Mouse (Mus musculus) adrenal gland, adult 18-20 months (tissue): Measurements from ENCODE around the gene Snx8. TPM values are rescaled to one million over a fixed set of nuclear protein-coding genes. Genes with fewer than 3 reads are reported as not detected.

Source experiments
- DNase-seq, 2 experiments: peaks; one replicate each; pipeline ENCODE4 v3.0.0; 2021 to 2022; ENCODE audit warnings: low spot score in 2 of 2
- total RNA-seq, 2 experiments: library from RNA; stranded (reverse); gene quantifications; 1 replicate in 1 of 2; 2 replicates in 1 of 2; pipeline ENCODE4 v1.2.3; 2021

Gene Snx8
- total RNA-seq, 2 experiments from 2014 or later = 13.8 to 13.9 TPM

- DNase-seq = no peak
These were observed 39.2 kb downstream of the Snx8 start for GRCm38 (mm10) chr5:140349882-140350281.

DNA sequence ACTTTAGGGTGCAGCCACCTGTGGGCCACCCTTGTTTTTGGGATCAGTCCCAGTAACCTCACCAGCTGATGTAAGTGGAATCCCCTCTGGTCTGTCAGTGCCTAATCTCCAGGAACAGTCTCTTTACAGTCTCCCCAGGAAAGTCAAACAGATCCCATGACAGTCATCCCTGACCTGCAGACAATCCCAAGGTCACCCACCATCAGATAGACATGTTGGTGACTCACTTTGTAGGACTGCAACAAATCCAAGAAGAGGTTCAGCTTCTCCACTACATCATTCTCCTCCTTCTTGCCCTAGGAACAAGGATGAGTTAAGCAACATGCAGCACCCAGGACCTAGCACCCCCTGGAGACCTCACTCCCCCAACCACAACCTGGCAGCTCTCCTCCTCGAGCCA, 43.0 kb downstream of the Snx8 start:
- DNase-seq = no peak

- DNase-seq = no peak
These were observed 43.8 kb downstream of the Snx8 start for GRCm38 (mm10) chr5:140345244-140345643.

GRCm38 (mm10) chr5:140342880-140343279, 46.2 kb downstream of the Snx8 start:
- no peak for DNase-seq

DNA sequence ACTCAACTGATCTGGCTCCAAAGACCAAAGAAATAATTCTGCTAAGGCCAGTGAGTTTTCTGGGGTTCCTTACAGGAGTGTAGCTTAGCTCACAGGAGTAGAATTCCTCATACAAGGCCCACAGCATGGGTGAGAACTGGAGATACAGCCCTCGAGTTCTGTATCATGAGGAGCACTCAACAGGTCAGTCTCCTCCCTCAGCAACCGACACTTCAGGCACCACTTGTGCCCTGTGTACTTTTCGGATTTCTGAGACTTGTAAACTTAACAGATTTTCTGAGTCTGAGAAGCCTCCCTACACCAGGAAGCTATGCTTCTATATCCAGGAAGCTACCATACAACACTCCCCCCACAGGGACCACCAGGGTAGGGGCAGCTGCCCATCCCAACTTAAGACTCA, 49.2 kb downstream of the Snx8 start:
- no peak for DNase-seq

DNA sequence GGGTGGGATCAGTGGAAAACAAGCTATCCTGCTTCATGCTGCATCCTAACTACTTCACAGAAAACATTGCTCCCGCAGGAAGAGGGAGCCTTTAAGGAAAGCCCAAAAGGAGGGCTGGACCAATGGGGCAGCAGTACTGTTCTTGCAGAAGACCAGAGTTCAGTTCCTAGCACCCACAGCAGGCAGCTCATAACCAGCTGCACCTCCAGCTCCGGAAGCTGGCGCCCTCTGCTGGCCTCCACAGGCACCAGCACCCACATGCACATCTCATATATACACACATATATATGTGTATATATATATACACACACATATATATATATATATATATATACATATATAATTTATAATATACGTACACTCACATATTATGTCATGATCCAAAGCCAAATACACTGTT, 50.3 kb downstream of the Snx8 start:
- no peak for DNase-seq

DNA sequence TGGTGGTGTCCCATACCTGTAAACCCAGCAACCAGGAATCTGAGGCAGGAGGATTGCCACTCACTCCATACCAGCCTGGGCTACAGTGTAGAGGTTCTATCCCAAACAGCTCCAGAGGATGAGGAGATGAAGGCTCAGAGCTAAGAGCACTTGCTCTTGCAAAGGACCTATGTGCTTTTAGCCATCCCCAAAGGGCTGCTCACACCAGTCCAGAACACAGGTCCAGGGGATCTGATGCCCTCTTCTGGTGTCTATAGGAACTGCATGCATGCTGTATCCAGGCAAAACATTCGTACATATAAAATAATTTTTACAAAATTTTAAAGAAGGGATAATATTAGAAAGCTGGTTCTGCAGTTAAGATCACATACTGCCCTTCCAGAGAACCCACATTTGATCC, 52.4 kb downstream of the Snx8 start:
- peak; percentile 40 for DNase-seq

GRCm38 (mm10) chr5:140333631-140334030, 55.4 kb downstream of the Snx8 start:
- DNase-seq = no peak

GRCm38 (mm10) chr5:140332519-140332918, 56.5 kb downstream of the Snx8 start:
- DNase-seq = no peak

- DNase-seq = peak; percentile 82 to 88
These were observed 57.2 kb downstream of the Snx8 start, which contains the start of gene Mrm2 for GRCm38 (mm10) chr5:140331615-140332512. TSS of gene Mrm2 (minus strand) at chr5:140331898.

DNA sequence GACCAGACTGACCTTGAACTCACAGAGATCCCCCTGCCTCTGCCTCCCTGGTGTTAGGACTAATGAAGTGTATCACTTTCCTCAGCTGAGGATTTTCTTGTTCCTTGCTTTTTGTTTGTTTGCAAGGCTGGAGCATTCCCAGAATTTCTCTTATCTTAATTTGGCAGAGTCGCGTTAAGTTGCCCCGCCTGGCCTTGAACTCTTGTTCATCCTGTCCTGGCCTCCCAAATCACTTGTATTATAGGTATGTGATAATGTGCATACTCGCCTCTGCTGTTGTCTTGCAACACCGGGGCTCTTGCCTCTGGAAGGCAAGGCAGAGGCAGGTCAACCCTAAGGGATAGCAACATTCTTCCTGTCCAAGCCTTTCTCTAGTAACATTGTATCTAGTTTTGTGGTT, 65.0 kb downstream of the Snx8 start:
- no peak for DNase-seq

GRCm38 (mm10) chr5:140321756-140322575, 67.1 kb downstream of the Snx8 start:
- peak in 1 of 2 experiments; percentile 12 for DNase-seq

- DNase-seq = peak; percentile 89 to 92
These were observed 67.9 kb downstream of the Snx8 start, which contains the start of the genes Mad1l1 and Nudt1 for GRCm38 (mm10) chr5:140321042-140321755. TSS of gene Mad1l1 (minus strand) at chr5:140321552. TSS of gene Nudt1 (plus strand) at chr5:140321656.

- DNase-seq = no peak
These were observed 72.3 kb downstream of the Snx8 start for GRCm38 (mm10) chr5:140316716-140317115.

GRCm38 (mm10) chr5:140307602-140308001, 81.5 kb downstream of the Snx8 start:
- no peak for DNase-seq

DNA sequence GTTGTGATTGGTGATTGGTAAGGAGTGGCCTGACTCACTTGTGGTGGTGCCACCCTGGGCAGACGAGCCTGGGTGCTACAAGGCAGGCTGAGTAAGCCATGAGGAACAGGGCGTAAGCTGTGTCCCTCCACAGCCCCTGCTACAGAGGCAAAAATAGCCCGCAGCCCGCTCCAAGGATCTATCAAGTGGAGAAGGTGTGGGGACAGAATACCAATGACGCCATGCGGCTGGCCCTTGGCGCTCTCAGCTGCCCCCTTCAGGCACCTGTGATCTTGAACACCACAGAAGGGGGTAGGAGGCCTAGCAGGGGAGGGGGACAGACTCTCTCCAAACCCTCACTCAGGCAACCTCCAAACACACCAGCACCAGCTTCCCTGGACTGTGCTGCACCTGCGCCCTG, 83.0 kb downstream of the Snx8 start:
- no peak for DNase-seq

DNA sequence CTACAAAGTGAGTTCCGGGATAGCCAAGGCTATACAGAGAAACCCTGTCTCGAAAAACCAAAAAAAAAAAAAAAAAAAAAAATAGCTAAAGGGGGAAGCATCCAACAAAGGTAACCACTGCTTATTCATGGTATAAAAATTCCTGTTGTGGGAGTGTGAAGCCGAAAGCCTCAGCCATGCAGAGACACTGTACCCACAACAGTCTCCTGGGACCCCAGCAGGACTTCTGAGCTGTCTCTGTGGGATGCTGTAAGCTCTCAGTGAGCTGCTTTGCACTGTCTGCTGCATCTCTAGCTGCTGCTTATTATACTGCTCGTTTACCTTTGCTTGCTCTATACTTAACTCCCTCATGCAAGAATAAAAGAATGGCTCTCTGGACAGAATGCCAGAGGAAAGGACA, 90.8 kb downstream of the Snx8 start:
- no peak for DNase-seq

DNA sequence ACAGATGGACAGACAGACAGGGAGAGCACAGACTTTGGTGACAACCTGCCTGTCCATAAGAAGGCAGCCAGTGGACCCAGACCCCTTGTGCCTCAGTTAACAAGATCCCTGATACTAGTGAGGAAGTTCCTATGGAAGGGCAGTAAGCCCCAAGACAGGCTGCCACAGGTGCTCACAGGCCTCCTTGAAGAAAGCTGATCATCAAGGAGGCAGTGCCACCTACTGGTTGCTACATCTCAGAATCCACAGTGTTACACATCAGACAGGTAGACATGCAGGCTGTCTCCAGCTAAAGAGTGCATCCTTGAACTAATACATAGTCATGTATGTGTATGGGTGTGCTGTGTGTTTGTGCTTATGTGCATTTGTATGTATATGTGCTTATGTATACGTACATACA, 96.9 kb downstream of the Snx8 start:
- DNase-seq = peak; percentile 10 to 35
